In the genomic region with DNA sequence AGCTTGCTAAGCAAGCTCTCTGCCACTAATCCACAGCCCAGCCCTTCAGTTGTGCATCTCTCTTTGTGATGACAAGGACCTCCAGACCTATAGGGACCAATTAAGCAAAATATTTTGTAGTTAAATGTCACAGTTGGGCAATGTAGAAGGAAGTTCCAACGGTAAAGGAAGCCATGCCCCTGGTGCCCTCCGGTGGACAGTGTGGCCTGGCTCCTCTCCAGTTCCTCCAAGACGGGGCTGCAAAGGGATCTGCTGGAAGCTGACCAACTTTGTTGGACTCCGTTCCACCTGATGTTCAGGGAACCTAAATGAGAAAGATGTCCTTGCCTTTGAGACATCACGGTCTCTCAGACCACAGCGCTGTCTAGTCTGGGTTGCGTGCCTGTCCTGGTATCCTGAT, we compare ENCODE assay signal across 12 mouse cellular contexts.
A peak's percentile ranks its signal among the peaks of the same experiment; 100 is the strongest.
DNase-seq lines count a peak whose midpoint lies in the region; ATAC-seq and TF ChIP-seq lines count a peak whose summit lies in the region.
"Had no signal": no experiment of that assay in that cellular context is flagged by ENCODE, and none has a peak within 500 bp of the region (broad histone marks: within the 10 kb centered on the region; RNA-seq: fewer than 3 reads in every experiment).

No protein-coding gene starts in this region.

- no peak overlapping the region for H3K27ac ChIP-seq in intestine, postnatal 0 days (ENCODE audit: low read depth, low read length)
- H3K27ac ChIP-seq in intestine, embryonic 16.5 days (ENCODE audit: low read length), result no peak overlapping the region
- no peak overlapping the region for H3K27ac ChIP-seq in lung, postnatal 0 days (ENCODE audit: low read length)
- H3K27ac ChIP-seq: embryonic facial prominence, embryonic 15.5 days; limb, embryonic 12.5 days; neural tube, embryonic 13.5 days had no signal

- 64% methylated on average over 7 of the region's 7 CpGs for WGBS in intestine, postnatal 0 days
- WGBS in intestine, embryonic 16.5 days, result 75% methylated on average over 7 of the region's 7 CpGs
- 57% methylated on average over 7 of the region's 7 CpGs for WGBS in lung, postnatal 0 days

- H3K27me3 ChIP-seq in intestine, postnatal 0 days (replicated peaks; ENCODE audit: control insufficient read depth, insufficient read depth, low read length), result no peaks in the 10 kb centered on the region
- H3K27me3 ChIP-seq in intestine, embryonic 16.5 days (replicated peaks; ENCODE audit: control insufficient read depth, insufficient read depth, low read length), result no peaks in the 10 kb centered on the region
- H3K27me3 ChIP-seq in lung, postnatal 0 days (replicated peaks; ENCODE audit: insufficient read depth, low read length), result no peaks in the 10 kb centered on the region
- H3K27me3 ChIP-seq: embryonic facial prominence, embryonic 15.5 days; limb, embryonic 12.5 days; neural tube, embryonic 13.5 days had no signal

- no peaks in the 10 kb centered on the region for H3K4me1 ChIP-seq in intestine, postnatal 0 days (replicated peaks; ENCODE audit: control insufficient read depth, insufficient read depth, low read length)
- no peaks in the 10 kb centered on the region for H3K4me1 ChIP-seq in intestine, embryonic 16.5 days (ENCODE audit: control insufficient read depth, insufficient read depth, low read length)
- no peaks in the 10 kb centered on the region for H3K4me1 ChIP-seq in lung, postnatal 0 days (ENCODE audit: insufficient read depth, low read depth, low read length)
- H3K4me1 ChIP-seq: embryonic facial prominence, embryonic 15.5 days; limb, embryonic 12.5 days; neural tube, embryonic 13.5 days had no signal

- H3K36me3 ChIP-seq in intestine, postnatal 0 days (ENCODE audit: control insufficient read depth, insufficient read depth), result no peaks in the 10 kb centered on the region
- no peaks in the 10 kb centered on the region for H3K36me3 ChIP-seq in intestine, embryonic 16.5 days (ENCODE audit: control insufficient read depth, insufficient read depth, low read length)
- no peaks in the 10 kb centered on the region for H3K36me3 ChIP-seq in lung, postnatal 0 days (ENCODE audit: insufficient read depth, low read length)
- H3K36me3 ChIP-seq: embryonic facial prominence, embryonic 15.5 days; limb, embryonic 12.5 days; neural tube, embryonic 13.5 days had no signal

- no peak overlapping the region for H3K4me2 ChIP-seq in intestine, postnatal 0 days (replicated peaks; ENCODE audit: low read depth)
- H3K4me2 ChIP-seq in intestine, embryonic 16.5 days (ENCODE audit: low read depth, low read length), result no peak overlapping the region
- no peak overlapping the region for H3K4me2 ChIP-seq in lung, postnatal 0 days (replicated peaks; ENCODE audit: low read depth, low read length)
- H3K4me2 ChIP-seq: embryonic facial prominence, embryonic 15.5 days; limb, embryonic 12.5 days; neural tube, embryonic 13.5 days had no signal

- peak; percentile 55 for TF ChIP-seq CTCF in intestine, postnatal 0 days (IDR thresholded peaks at IDR 0.05; ENCODE audit: low read depth)
- TF ChIP-seq CTCF in lung, postnatal 0 days (IDR thresholded peaks at IDR 0.05), result peak; percentile 28

- no peaks in the 10 kb centered on the region for H3K9me3 ChIP-seq in intestine, postnatal 0 days (ENCODE audit: control insufficient read depth)
- no peaks in the 10 kb centered on the region for H3K9me3 ChIP-seq in intestine, embryonic 16.5 days (ENCODE audit: control insufficient read depth, low read length)
- H3K9me3 ChIP-seq in lung, postnatal 0 days (ENCODE audit: low read length), result no peaks in the 10 kb centered on the region
- H3K9me3 ChIP-seq: embryonic facial prominence, embryonic 15.5 days; limb, embryonic 12.5 days; neural tube, embryonic 13.5 days had no signal

- no peak for DNase-seq in lung, postnatal 0 days (ENCODE audit: low spot score)
- DNase-seq in lung, postnatal 4 days, result no peak
- DNase-seq in MN1 (ENCODE audit: low spot score) (peak; percentile 26), liver (no peak)
- DNase-seq: heart, postnatal 14 days; thymus, adult 2 months had no signal

- no peak overlapping the region for H3K9ac ChIP-seq in intestine, postnatal 0 days (ENCODE audit: low read depth, low read length)
- H3K9ac ChIP-seq in intestine, embryonic 16.5 days (ENCODE audit: low read depth, low read length), result no peak overlapping the region
- H3K9ac ChIP-seq in lung, postnatal 0 days (replicated peaks; ENCODE audit: low read depth), result no peak overlapping the region
- H3K9ac ChIP-seq: embryonic facial prominence, embryonic 15.5 days; limb, embryonic 12.5 days; neural tube, embryonic 13.5 days had no signal

- TF ChIP-seq EP300 in lung, postnatal 0 days (IDR thresholded peaks at IDR 0.05), result no peak

- no peak overlapping the region for H3K4me3 ChIP-seq in intestine, postnatal 0 days (ENCODE audit: low read depth, low read length)
- H3K4me3 ChIP-seq in intestine, embryonic 16.5 days (ENCODE audit: low read length), result no peak overlapping the region
- no peak overlapping the region for H3K4me3 ChIP-seq in lung, postnatal 0 days (ENCODE audit: low read depth, low read length)
- H3K4me3 ChIP-seq: embryonic facial prominence, embryonic 15.5 days; limb, embryonic 12.5 days; neural tube, embryonic 13.5 days had no signal

- no peak for ATAC-seq in intestine, postnatal 0 days
- no peak for ATAC-seq in intestine, embryonic 16.5 days
- ATAC-seq in lung, postnatal 0 days, result no peak
- peak; percentile 12 to 16; a peak in 1 of 4 replicates for ATAC-seq in hematopoietic stem cell, adult 5-6 weeks (replicated peaks in 1 of 2; ENCODE audit: insufficient read depth in 1 of 2, low FRiP score in 2 of 2, low TSS enrichment in 1 of 2, low read depth in 1 of 2, poor library complexity in 2 of 2, severe bottlenecking in 2 of 2)

Comparison
In these comparisons a context has a peak if more than half of its experiments do, and no peak if none do; other contexts are left out.
1. ATAC-seq: peak in hematopoietic stem cell, adult 5-6 weeks (2 of 2); none in intestine, postnatal 0 days (single experiment), intestine, embryonic 16.5 days (single experiment) and lung, postnatal 0 days (single experiment).